Mouse (Mus musculus): ENCODE measurements around the gene 2900026A02Rik.

GRCm38 (mm10) chr5:113111336-113111735 lies 109.7 kb downstream of the 2900026A02Rik start:
- TF ChIP-seq GATA1 (IDR thresholded peaks at IDR 0.05; ENCODE audit: low read length), result no peak
- TF ChIP-seq TAL1 (IDR thresholded peaks at IDR 0.05; ENCODE audit: low read length), result no peak
